Mouse (Mus musculus) adrenal gland, adult (tissue): ENCODE results near the gene Tnfsf15.

Source experiments
- DNase-seq, 2 experiments: peaks; one replicate each; pipeline ENCODE4 v3.0.0; 2022 to 2023; ENCODE audit warnings: low spot score in 1 of 2; ENCODE audit not compliant: inconsistent age in 2 of 2

Tnfsf15 gene

GRCm38 (mm10) chr4:63686157-63686556 lies 58.8 kb downstream of the Tnfsf15 start:
- DNase-seq: peak; percentile 45 to 87

GRCm38 (mm10) chr4:63685253-63685525 lies 59.7 kb downstream of the Tnfsf15 start:
- no peak for DNase-seq

DNA sequence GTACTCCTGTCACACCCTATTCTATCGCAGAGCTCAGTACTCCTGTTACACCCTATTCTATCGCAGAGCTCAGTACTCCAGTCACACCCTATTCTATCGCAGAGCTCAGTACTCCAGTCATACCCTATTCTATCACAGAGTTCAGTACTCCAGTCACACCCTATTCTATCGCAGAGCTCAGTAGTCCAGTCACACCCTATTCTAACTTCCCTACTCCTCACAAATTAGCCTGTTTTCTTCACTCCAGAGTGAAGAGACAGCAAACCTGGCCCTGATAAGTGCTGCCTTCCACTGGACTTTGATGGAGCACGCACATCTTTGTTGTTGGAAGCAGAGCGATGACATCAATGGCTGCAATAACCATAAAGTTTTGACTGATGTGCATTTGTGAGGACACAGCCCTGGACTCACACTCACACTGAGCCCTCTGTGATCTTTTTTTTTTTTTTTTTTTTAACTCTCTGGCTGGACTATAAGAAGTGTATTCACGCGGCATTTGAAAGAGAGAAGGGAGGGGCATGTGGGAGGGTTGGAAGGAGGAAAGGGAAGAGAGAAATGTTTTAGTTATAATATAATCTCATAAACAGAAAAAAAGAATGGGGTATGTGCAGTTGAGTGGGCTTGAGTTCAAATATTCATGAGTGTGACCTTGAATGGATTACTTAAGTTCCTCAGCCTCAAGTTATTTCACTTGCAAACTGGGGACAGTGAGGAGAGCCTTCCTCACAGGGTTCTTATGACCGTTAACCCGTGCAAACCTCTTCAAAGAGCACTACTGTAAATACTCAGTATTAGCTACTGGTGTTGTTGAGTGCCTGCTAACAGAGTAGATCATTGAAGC lies 60.3 kb downstream of the Tnfsf15 start:
- no peak for DNase-seq

DNA sequence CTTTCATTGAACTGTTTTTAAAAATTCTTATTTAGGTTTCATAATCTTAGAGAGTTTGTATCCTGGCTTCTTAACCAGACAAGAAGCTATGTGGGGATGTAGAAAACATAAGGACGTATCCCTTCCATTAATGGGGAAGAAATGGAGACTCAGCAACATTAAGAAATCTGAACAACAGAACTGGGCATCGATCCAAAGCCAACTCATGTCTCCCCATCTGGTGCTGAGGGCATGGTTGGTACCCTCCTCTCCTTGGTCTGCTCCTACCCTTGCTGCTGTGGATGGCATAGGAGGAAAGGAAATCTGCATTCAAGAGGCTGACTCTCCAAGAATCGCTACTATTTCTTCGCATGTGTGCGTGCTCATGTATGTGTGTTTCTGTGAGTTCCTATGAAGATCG lies 61.2 kb downstream of the Tnfsf15 start:
- DNase-seq: no peak

GRCm38 (mm10) chr4:63683056-63683455 lies 61.9 kb downstream of the Tnfsf15 start:
- DNase-seq: no peak

DNA sequence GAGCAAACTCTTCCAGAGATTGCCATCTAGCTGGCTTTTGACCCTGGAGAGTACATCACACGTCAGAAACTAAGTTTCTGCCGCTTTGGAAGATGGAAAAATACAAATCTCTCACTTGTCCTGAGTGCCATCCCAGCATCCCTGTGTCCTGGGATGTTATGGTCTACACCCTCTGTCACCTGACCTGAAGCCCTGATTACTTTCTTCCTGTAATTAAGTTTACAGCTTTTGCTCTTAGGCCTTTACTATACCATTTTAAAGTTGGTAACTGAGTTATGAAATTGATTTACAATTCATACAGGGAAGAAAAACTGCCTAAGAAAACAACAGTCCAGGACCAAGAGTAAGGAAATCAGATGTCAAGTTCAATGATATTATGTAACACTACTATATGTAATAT lies 62.5 kb downstream of the Tnfsf15 start:
- DNase-seq: no peak

- DNase-seq: no peak
These were observed 63.4 kb downstream of the Tnfsf15 start for GRCm38 (mm10) chr4:63681557-63681956.
